Mouse (Mus musculus): ENCODE results near the gene Calhm3. TPM values are rescaled to one million over a fixed set of nuclear protein-coding genes. Genes with fewer than 3 reads are reported as not detected.

Gene Calhm3
- polyA plus RNA-seq, 1 experiment from 2014 or later = not detected

GRCm38 (mm10) chr19:47137771-47138421 lies 19.7 kb downstream of the Calhm3 start, which contains the start of gene Calhm2:
TSS of gene Calhm2 (minus strand) at chr19:47138294.
- Histone ChIP-seq H3K27ac (ENCODE audit: low read depth, low read length) (no peak within 1 kb of the TSS), H3K27me3 (ENCODE audit: control insufficient read depth, insufficient read depth, low read length) (no peaks in the 10 kb centered on the region), H3K4me2 (replicated peaks; ENCODE audit: low read depth, low read length) (peak within 1 kb of the TSS; percentile 35), H3K9me3 (ENCODE audit: control insufficient read depth, low read length) (no peaks in the 10 kb centered on the region), H3K36me3 (ENCODE audit: control insufficient read depth, insufficient read depth, low read length) (no peaks in the 10 kb centered on the region), H3K4me1 (replicated peaks; ENCODE audit: control insufficient read depth, insufficient read depth, low read length) (peaks cover 5% of the 10 kb centered on the region; the same call in 1 of the 2 replicates), H3K4me3 (ENCODE audit: low read depth, low read length) (peak within 1 kb of the TSS; percentile 18), H3K9ac (ENCODE audit: low read depth, low read length) (peak within 1 kb of the TSS; percentile 45; the same call in 1 of the 2 replicates)
- no peak for ATAC-seq (ENCODE audit: low FRiP score)
- peak; percentile 47 for DNase-seq (ENCODE audit: low spot score)
- 14% methylated on average over 28 of the region's 28 CpGs for WGBS

DNA sequence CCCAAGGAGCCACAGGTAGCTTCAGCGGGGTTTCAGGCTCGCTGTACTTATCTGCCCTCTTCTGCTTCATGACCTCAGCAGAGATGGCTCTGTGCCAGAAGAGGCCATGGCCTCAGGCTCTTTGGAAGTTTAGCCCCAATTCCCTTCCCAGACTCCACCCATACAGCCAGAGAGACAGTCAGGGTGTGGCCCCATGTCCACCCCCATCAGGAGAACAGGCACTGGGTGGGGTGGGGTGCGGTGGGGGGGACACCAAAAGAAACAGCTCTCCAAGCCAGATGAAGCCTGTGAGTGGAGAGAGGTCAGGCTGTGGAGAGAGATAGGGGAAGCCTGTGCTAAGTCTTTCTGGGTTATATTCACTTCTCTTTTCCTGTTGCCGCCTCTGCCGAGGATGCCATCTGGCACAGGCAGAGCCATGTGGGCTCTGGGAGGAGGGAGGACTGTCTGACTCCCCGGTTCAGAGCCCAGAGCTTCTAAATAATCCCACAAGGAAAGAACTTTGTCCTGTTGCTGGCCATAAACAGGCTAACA lies 20.4 kb downstream of the Calhm3 start:
- no peaks in the 10 kb centered on the region for H3K36me3 ChIP-seq (ENCODE audit: control insufficient read depth, insufficient read depth, low read length)
- H3K4me3 ChIP-seq (ENCODE audit: low read depth, low read length) = 0 out of 2 replicates have a peak overlapping the region, but pooled peaks have one; percentile 18
- peak overlapping the region; percentile 35; the same call in 1 of the 2 replicates for H3K4me2 ChIP-seq (replicated peaks; ENCODE audit: low read depth, low read length)
- DNase-seq (ENCODE audit: low spot score) = no peak
- H3K4me1 ChIP-seq (replicated peaks; ENCODE audit: control insufficient read depth, insufficient read depth, low read length) = peaks cover 5% of the 10 kb centered on the region; the same call in 1 of the 2 replicates
- WGBS = 59% methylated on average over 6 of the region's 6 CpGs
- H3K9ac ChIP-seq (ENCODE audit: low read depth, low read length) = no peak overlapping the region; the same call in 1 of the 2 replicates
- ATAC-seq (ENCODE audit: low FRiP score) = no peak
- H3K27me3 ChIP-seq (ENCODE audit: control insufficient read depth, insufficient read depth, low read length) = no peaks in the 10 kb centered on the region
- no peak overlapping the region for H3K27ac ChIP-seq (ENCODE audit: low read depth, low read length)
- no peaks in the 10 kb centered on the region for H3K9me3 ChIP-seq (ENCODE audit: control insufficient read depth, low read length)

DNA sequence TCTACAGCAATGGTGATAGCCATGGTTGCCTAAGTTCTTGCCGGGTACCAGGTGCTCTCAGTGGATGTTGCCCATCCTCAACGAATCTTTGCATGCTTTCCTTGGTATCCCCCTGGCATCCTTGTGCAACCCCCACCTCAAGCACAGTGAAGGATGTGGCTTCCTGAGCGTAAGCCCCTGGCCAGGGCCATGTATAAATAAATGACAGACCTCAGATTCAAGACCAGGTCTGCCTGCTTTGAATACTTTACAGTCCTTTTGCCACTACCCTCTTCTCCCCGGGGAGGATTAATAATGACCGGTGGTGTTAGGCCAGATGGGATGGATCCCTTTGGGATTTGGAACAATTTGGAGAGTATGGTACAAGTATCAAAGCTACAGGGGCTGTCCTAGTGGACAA lies 21.4 kb downstream of the Calhm3 start:
- H3K36me3 ChIP-seq (ENCODE audit: control insufficient read depth, insufficient read depth, low read length) = peaks cover 3% of the 10 kb centered on the region; the same call in 1 of the 2 replicates
- H3K9ac ChIP-seq (ENCODE audit: low read depth, low read length) = no peak overlapping the region
- H3K4me2 ChIP-seq (replicated peaks; ENCODE audit: low read depth, low read length) = no peak overlapping the region
- H3K4me3 ChIP-seq (ENCODE audit: low read depth, low read length) = no peak overlapping the region
- peaks cover 5% of the 10 kb centered on the region; the same call in 1 of the 2 replicates for H3K4me1 ChIP-seq (replicated peaks; ENCODE audit: control insufficient read depth, insufficient read depth, low read length)
- no peak for ATAC-seq (ENCODE audit: low FRiP score)
- no peaks in the 10 kb centered on the region for H3K27me3 ChIP-seq (ENCODE audit: control insufficient read depth, insufficient read depth, low read length)
- WGBS = 87% methylated on average over 5 of the region's 5 CpGs
- no peak overlapping the region for H3K27ac ChIP-seq (ENCODE audit: low read depth, low read length)
- DNase-seq (ENCODE audit: low spot score) = no peak
- H3K9me3 ChIP-seq (ENCODE audit: control insufficient read depth, low read length) = no peaks in the 10 kb centered on the region

GRCm38 (mm10) chr19:47135568-47135967 lies 22.0 kb downstream of the Calhm3 start:
- Histone ChIP-seq H3K36me3 (ENCODE audit: control insufficient read depth, insufficient read depth, low read length) (peaks cover 7% of the 10 kb centered on the region; the same call in 1 of the 2 replicates), H3K4me2 (replicated peaks; ENCODE audit: low read depth, low read length) (no peak overlapping the region), H3K4me3 (ENCODE audit: low read depth, low read length) (no peak overlapping the region), H3K9me3 (ENCODE audit: control insufficient read depth, low read length) (no peaks in the 10 kb centered on the region), H3K9ac (ENCODE audit: low read depth, low read length) (no peak overlapping the region), H3K27me3 (ENCODE audit: control insufficient read depth, insufficient read depth, low read length) (no peaks in the 10 kb centered on the region), H3K4me1 (replicated peaks; ENCODE audit: control insufficient read depth, insufficient read depth, low read length) (peaks cover 5% of the 10 kb centered on the region; the same call in 1 of the 2 replicates), H3K27ac (ENCODE audit: low read depth, low read length) (no peak overlapping the region)
- DNase-seq (ENCODE audit: low spot score) (no peak), ATAC-seq (ENCODE audit: low FRiP score) (no peak)
- 90% methylated on average over 17 of the region's 17 CpGs for WGBS

- Histone ChIP-seq H3K27me3 (ENCODE audit: control insufficient read depth, insufficient read depth, low read length) (no peaks in the 10 kb centered on the region), H3K4me2 (replicated peaks; ENCODE audit: low read depth, low read length) (no peak overlapping the region), H3K9me3 (ENCODE audit: control insufficient read depth, low read length) (no peaks in the 10 kb centered on the region), H3K9ac (ENCODE audit: low read depth, low read length) (no peak overlapping the region), H3K4me1 (replicated peaks; ENCODE audit: control insufficient read depth, insufficient read depth, low read length) (peaks cover 5% of the 10 kb centered on the region; the same call in 1 of the 2 replicates), H3K4me3 (ENCODE audit: low read depth, low read length) (no peak overlapping the region), H3K36me3 (ENCODE audit: control insufficient read depth, insufficient read depth, low read length) (peaks cover 15% of the 10 kb centered on the region), H3K27ac (ENCODE audit: low read depth, low read length) (no peak overlapping the region)
- 91% methylated on average over 7 of the region's 7 CpGs for WGBS
- ATAC-seq (ENCODE audit: low FRiP score) (no peak), DNase-seq (ENCODE audit: low spot score) (no peak)
These were observed 24.4 kb downstream of the Calhm3 start for GRCm38 (mm10) chr19:47133161-47133560.

GRCm38 (mm10) chr19:47130551-47131125 lies 26.9 kb downstream of the Calhm3 start:
- H3K4me2 ChIP-seq (replicated peaks; ENCODE audit: low read depth, low read length) = no peak overlapping the region

DNA sequence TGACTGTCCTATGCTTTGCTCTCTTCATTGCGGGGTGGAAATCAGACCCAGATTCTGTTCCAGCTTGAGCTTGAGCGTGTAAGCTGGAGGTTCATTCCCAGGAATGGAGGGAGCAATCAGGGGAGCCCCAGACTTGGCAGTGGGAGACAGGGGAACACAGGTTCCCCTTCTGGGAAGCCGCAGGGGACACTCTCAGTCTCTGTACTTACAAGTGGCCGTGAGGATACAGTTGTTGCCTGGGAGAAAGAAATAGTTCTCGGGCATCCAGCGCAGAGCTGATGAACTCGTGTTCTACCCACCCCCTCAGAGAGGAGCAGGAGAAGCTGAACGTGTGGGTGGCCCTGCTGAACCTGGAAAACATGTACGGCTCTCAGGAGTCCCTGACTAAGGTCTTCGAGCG lies 28.7 kb downstream of the Calhm3 start:
- DNase-seq (ENCODE audit: low spot score) (no peak), ATAC-seq (ENCODE audit: low FRiP score) (no peak)
- Histone ChIP-seq H3K9ac (ENCODE audit: low read depth, low read length) (no peak overlapping the region), H3K4me1 (replicated peaks; ENCODE audit: control insufficient read depth, insufficient read depth, low read length) (no peaks in the 10 kb centered on the region), H3K36me3 (ENCODE audit: control insufficient read depth, insufficient read depth, low read length) (peaks cover 23% of the 10 kb centered on the region), H3K4me2 (replicated peaks; ENCODE audit: low read depth, low read length) (no peak overlapping the region), H3K27ac (ENCODE audit: low read depth, low read length) (no peak overlapping the region), H3K9me3 (ENCODE audit: control insufficient read depth, low read length) (no peaks in the 10 kb centered on the region), H3K27me3 (ENCODE audit: control insufficient read depth, insufficient read depth, low read length) (no peaks in the 10 kb centered on the region), H3K4me3 (ENCODE audit: low read depth, low read length) (no peak overlapping the region)
- WGBS = 93% methylated on average over 11 of the region's 11 CpGs

More at GRCm38 (mm10) chr19:47130551-47131125, 26.9 kb downstream of the Calhm3 start:
- Histone ChIP-seq H3K9me3 (ENCODE audit: control insufficient read depth, low read length) (no peaks in the 10 kb centered on the region), H3K9ac (ENCODE audit: low read depth, low read length) (no peak overlapping the region), H3K27me3 (ENCODE audit: control insufficient read depth, insufficient read depth, low read length) (no peaks in the 10 kb centered on the region), H3K4me3 (ENCODE audit: low read depth, low read length) (no peak overlapping the region), H3K4me1 (replicated peaks; ENCODE audit: control insufficient read depth, insufficient read depth, low read length) (no peaks in the 10 kb centered on the region), H3K27ac (ENCODE audit: low read depth, low read length) (no peak overlapping the region), H3K36me3 (ENCODE audit: control insufficient read depth, insufficient read depth, low read length) (peaks cover 23% of the 10 kb centered on the region)
- no peak for ATAC-seq (ENCODE audit: low FRiP score)
- 96% methylated on average over 15 of the region's 15 CpGs for WGBS
- DNase-seq (ENCODE audit: low spot score) = no peak

- 94% methylated on average over 10 of the region's 10 CpGs for WGBS
- Histone ChIP-seq H3K4me3 (ENCODE audit: low read depth, low read length) (no peak overlapping the region), H3K4me2 (replicated peaks; ENCODE audit: low read depth, low read length) (no peak overlapping the region), H3K27me3 (ENCODE audit: control insufficient read depth, insufficient read depth, low read length) (no peaks in the 10 kb centered on the region), H3K36me3 (ENCODE audit: control insufficient read depth, insufficient read depth, low read length) (peaks cover 23% of the 10 kb centered on the region), H3K9me3 (ENCODE audit: control insufficient read depth, low read length) (no peaks in the 10 kb centered on the region), H3K4me1 (replicated peaks; ENCODE audit: control insufficient read depth, insufficient read depth, low read length) (no peaks in the 10 kb centered on the region), H3K27ac (ENCODE audit: low read depth, low read length) (no peak overlapping the region), H3K9ac (ENCODE audit: low read depth, low read length) (no peak overlapping the region)
- no peak for ATAC-seq (ENCODE audit: low FRiP score)
- no peak for DNase-seq (ENCODE audit: low spot score)
These were observed 29.4 kb downstream of the Calhm3 start for GRCm38 (mm10) chr19:47128164-47128563.

Measured in hindbrain, embryonic 11.5 days (tissue).